Mouse (Mus musculus): ENCODE data around the gene Ccdc120.

DNA sequence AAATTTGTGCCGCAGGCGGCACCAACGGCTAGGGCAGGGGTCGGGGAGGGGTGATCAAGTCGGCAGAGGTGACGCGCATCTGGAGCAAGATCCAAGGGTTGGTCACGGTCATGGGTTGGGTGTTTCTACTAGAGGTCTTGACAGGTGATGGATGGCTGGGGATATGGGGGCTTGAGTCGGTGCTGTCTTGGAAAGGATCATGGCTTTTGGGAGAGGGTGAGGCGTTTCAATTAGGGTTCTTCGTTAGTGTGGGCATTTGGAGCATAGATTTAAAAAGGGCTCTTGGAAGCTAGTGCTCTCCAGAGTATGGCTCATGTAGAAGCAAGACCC is 28.5 kb downstream of the Ccdc120 start:
- no peak for TF ChIP-seq CTCF (IDR thresholded peaks at IDR 0.05; ENCODE audit: low read depth)
- TF ChIP-seq EP300 (optimal IDR thresholded peaks at IDR 0.05), result no peak

All from stomach, postnatal 0 days (tissue).